Mouse (Mus musculus) midbrain, embryonic 10.5 days (tissue): ENCODE measurements at regions not wholly inside any gene's neighbourhood (a gene's known extent, or its start where the extent isn't known, plus 50 kb on each side); places are given as distances from the start of the nearest gene placed in this dataset.

ENCODE experiments used
- DNase-seq: peaks from one replicate; pipeline ENCODE4 v3.0.0-alpha.2; 2017; ENCODE audit warnings: low spot score
- H3K27ac ChIP-seq: fragments of 300-500 bp; sonication (generic); replicated peaks from 2 replicates; pipeline ENCODE4 v1.5.1; 2016; ENCODE audit warnings: mild to moderate bottlenecking
- H3K27me3 ChIP-seq: fragments of 300-500 bp; sonication (generic); 2 replicates; pipeline ENCODE4 v1.6.1; 2016; ENCODE audit warnings: low read depth, mild to moderate bottlenecking; ENCODE audit not compliant: poor library complexity, severe bottlenecking
- H3K36me3 ChIP-seq: fragments of 300-500 bp; sonication (generic); 2 replicates; pipeline ENCODE4 v1.6.1; 2016; ENCODE audit warnings: mild to moderate bottlenecking, moderate library complexity
- H3K4me1 ChIP-seq: fragments of 300-500 bp; sonication (generic); 2 replicates; pipeline ENCODE4 v1.6.1; 2016
- H3K4me3 ChIP-seq: fragments of 300-500 bp; sonication (generic); 2 replicates; pipeline ENCODE4 v1.5.1; 2016; ENCODE audit warnings: mild to moderate bottlenecking, moderate library complexity
- H3K9me3 ChIP-seq: fragments of 300-500 bp; sonication (generic); replicated peaks from 2 replicates; pipeline ENCODE4 v1.6.1; 2016; ENCODE audit warnings: mild to moderate bottlenecking
- WGBS: fragments of 180-500 bp; shearing (Covaris S2); methylation state at CpG from one replicate; pipeline ENCODE4 v1.1.7; 2016; 5-methylcytosine and 5-hydroxymethylcytosine counted together

- no peaks in the 10 kb centered on the region for H3K27me3 ChIP-seq
- 83% methylated on average over 4 of the region's 4 CpGs for WGBS
- no peak overlapping the region for H3K4me3 ChIP-seq
Measured at GRCm38 (mm10) chr10:46229608-46230007, 652.0 kb downstream of the Hace1 start.

GRCm38 (mm10) chr10:46235581-46235980 is 658.0 kb downstream of the Hace1 start:
- Histone ChIP-seq H3K27me3 (no peaks in the 10 kb centered on the region), H3K9me3 (no peaks in the 10 kb centered on the region), H3K27ac (no peak overlapping the region), H3K36me3 (no peaks in the 10 kb centered on the region), H3K4me3 (no peak overlapping the region), H3K4me1 (no peaks in the 10 kb centered on the region)
- no peak for DNase-seq
- WGBS: 76% methylated on average over 2 of the region's 2 CpGs

More at GRCm38 (mm10) chr10:46229608-46230007, 652.0 kb downstream of the Hace1 start:
- DNase-seq: no peak
- Histone ChIP-seq H3K4me1 (peaks cover 25% of the 10 kb centered on the region), H3K9me3 (no peaks in the 10 kb centered on the region), H3K36me3 (no peaks in the 10 kb centered on the region), H3K27ac (no peak overlapping the region)

- H3K9me3 ChIP-seq: no peaks in the 10 kb centered on the region
- no peak overlapping the region for H3K4me3 ChIP-seq
- H3K36me3 ChIP-seq: no peaks in the 10 kb centered on the region
- H3K27ac ChIP-seq: no peak overlapping the region
- no peaks in the 10 kb centered on the region for H3K27me3 ChIP-seq
- peaks cover 13% of the 10 kb centered on the region; the same call in 1 of the 2 replicates for H3K4me1 ChIP-seq
- no peak for DNase-seq
- WGBS: 82% methylated on average over 1 of the region's 1 CpGs
Measured at GRCm38 (mm10) chr10:46255575-46255974, 677.9 kb downstream of the Hace1 start.

GRCm38 (mm10) chr10:46269710-46270109 is 692.1 kb downstream of the Hace1 start:
- Histone ChIP-seq H3K4me3 (no peak overlapping the region), H3K27ac (no peak overlapping the region), H3K9me3 (no peaks in the 10 kb centered on the region), H3K36me3 (no peaks in the 10 kb centered on the region), H3K27me3 (no peaks in the 10 kb centered on the region), H3K4me1 (peaks cover 6% of the 10 kb centered on the region; the same call in 1 of the 2 replicates)
- DNase-seq: no peak
- WGBS: 90% methylated on average over 1 of the region's 1 CpGs

GRCm38 (mm10) chr10:46273846-46274245 is 696.2 kb downstream of the Hace1 start:
- Histone ChIP-seq H3K4me1 (peaks cover 1% of the 10 kb centered on the region; the same call in 1 of the 2 replicates), H3K9me3 (no peaks in the 10 kb centered on the region), H3K27me3 (no peaks in the 10 kb centered on the region), H3K4me3 (no peak overlapping the region), H3K27ac (no peak overlapping the region), H3K36me3 (no peaks in the 10 kb centered on the region)
- DNase-seq: no peak
- 87% methylated on average over 1 of the region's 1 CpGs for WGBS

- Histone ChIP-seq H3K27me3 (no peaks in the 10 kb centered on the region), H3K4me1 (no peaks in the 10 kb centered on the region), H3K27ac (no peak overlapping the region), H3K9me3 (no peaks in the 10 kb centered on the region), H3K36me3 (no peaks in the 10 kb centered on the region), H3K4me3 (no peak overlapping the region)
- WGBS: 79% methylated on average over 5 of the region's 5 CpGs
- DNase-seq: no peak
Measured at GRCm38 (mm10) chr10:46294290-46294689, 716.7 kb downstream of the Hace1 start.

- Histone ChIP-seq H3K36me3 (no peaks in the 10 kb centered on the region), H3K27me3 (no peaks in the 10 kb centered on the region), H3K9me3 (no peaks in the 10 kb centered on the region), H3K27ac (no peak overlapping the region), H3K4me3 (no peak overlapping the region), H3K4me1 (no peaks in the 10 kb centered on the region)
- WGBS: 85% methylated on average over 5 of the region's 5 CpGs
- no peak for DNase-seq
Measured at GRCm38 (mm10) chr10:46298352-46298751, 720.7 kb downstream of the Hace1 start.

- Histone ChIP-seq H3K4me1 (no peaks in the 10 kb centered on the region), H3K4me3 (no peak overlapping the region), H3K9me3 (no peaks in the 10 kb centered on the region), H3K36me3 (no peaks in the 10 kb centered on the region), H3K27me3 (no peaks in the 10 kb centered on the region), H3K27ac (no peak overlapping the region)
- 63% methylated on average over 3 of the region's 3 CpGs for WGBS
- no peak for DNase-seq
Measured at GRCm38 (mm10) chr10:46299521-46299920, 721.9 kb downstream of the Hace1 start.

- no peaks in the 10 kb centered on the region for H3K27me3 ChIP-seq
- H3K9me3 ChIP-seq: no peaks in the 10 kb centered on the region
- no peaks in the 10 kb centered on the region for H3K36me3 ChIP-seq
- no peak for DNase-seq
- H3K4me1 ChIP-seq: no peaks in the 10 kb centered on the region
- WGBS: 89% methylated on average over 5 of the region's 5 CpGs
- H3K27ac ChIP-seq: no peak overlapping the region
- no peak overlapping the region for H3K4me3 ChIP-seq
Measured at GRCm38 (mm10) chr10:46320328-46321038, 742.9 kb downstream of the Hace1 start.

GRCm38 (mm10) chr10:46321040-46321439 is 743.4 kb downstream of the Hace1 start:
- Histone ChIP-seq H3K36me3 (no peaks in the 10 kb centered on the region), H3K27me3 (no peaks in the 10 kb centered on the region), H3K27ac (no peak overlapping the region), H3K9me3 (no peaks in the 10 kb centered on the region), H3K4me1 (no peaks in the 10 kb centered on the region), H3K4me3 (no peak overlapping the region)
- 90% methylated on average over 3 of the region's 3 CpGs for WGBS
- no peak for DNase-seq

- Histone ChIP-seq H3K9me3 (no peaks in the 10 kb centered on the region), H3K27ac (no peak overlapping the region), H3K27me3 (no peaks in the 10 kb centered on the region), H3K4me3 (no peak overlapping the region), H3K36me3 (no peaks in the 10 kb centered on the region), H3K4me1 (no peaks in the 10 kb centered on the region)
- no peak for DNase-seq
- 90% methylated on average over 1 of the region's 1 CpGs for WGBS
Measured at GRCm38 (mm10) chr10:46329052-46329451, 751.4 kb downstream of the Hace1 start.

- Histone ChIP-seq H3K36me3 (no peaks in the 10 kb centered on the region), H3K4me3 (no peak overlapping the region), H3K9me3 (no peaks in the 10 kb centered on the region), H3K27me3 (no peaks in the 10 kb centered on the region), H3K27ac (no peak overlapping the region), H3K4me1 (no peaks in the 10 kb centered on the region)
- DNase-seq: no peak
Measured at GRCm38 (mm10) chr10:46331599-46332283, 754.1 kb downstream of the Hace1 start.

- DNase-seq: no peak
- H3K4me1 ChIP-seq: no peaks in the 10 kb centered on the region
- H3K27me3 ChIP-seq: no peaks in the 10 kb centered on the region
- no peaks in the 10 kb centered on the region for H3K36me3 ChIP-seq
- no peak overlapping the region for H3K27ac ChIP-seq
- no peaks in the 10 kb centered on the region for H3K9me3 ChIP-seq
- H3K4me3 ChIP-seq: no peak overlapping the region
Measured at GRCm38 (mm10) chr10:46333231-46333630, 755.6 kb downstream of the Hace1 start.
